Mouse (Mus musculus) cerebellum, adult 11 months (tissue): ENCODE results near the gene Hpdl.

Experiments
- DNase-seq: peaks from one replicate; pipeline ENCODE4 v3.0.0; 2022

Gene Hpdl

DNA sequence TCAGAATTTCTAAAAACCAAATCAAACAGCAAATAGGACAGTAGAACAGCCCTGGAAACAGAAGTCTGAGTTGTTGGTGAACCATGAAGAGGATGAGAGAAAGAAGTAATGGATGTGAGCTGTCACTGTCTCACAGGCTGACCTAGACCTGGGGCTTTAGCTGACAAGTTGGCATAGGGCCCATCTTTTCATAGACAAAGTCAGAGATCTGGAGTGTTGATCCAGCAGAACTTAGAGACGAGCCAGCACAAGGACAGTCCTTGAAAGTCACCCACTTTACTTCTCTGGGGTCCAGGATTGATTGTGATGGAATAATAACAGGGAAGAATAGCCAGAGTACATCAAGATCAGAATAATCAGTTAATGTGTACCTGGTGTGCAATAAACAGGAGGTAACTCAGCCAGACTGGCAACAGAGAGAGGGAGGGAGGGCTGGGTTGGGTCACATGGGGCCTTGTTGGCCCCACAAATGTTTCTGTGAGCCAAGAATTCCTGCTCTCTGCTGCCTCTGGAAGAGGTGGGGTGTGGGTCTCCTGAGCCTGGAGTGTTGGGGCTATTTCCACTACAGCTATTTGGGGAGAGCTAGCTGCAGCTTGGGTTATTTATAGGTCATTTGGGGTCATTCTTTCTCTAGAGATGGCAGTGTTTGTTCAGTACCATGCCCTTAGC is 24.9 kb downstream of the Hpdl start:
- DNase-seq: no peak

DNA sequence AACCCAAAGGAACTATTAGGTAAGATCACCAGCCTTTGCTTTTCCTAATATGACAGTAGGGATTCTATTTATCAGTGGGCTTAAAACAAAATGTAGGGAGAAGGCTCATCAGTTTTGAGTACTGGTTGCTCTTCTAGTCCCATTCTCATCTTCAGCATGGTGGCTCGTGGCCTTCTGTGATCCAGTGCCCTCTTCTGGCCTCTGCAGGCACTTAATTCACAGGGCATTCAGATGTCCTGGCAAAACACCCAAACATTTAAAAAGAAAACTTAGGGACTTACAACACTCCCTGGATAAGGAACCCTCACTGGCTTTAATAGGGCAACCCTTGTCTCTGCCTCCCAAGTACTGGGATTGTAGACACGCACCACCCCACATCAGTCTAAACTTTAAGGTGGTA is 27.2 kb downstream of the Hpdl start:
- DNase-seq: no peak

DNA sequence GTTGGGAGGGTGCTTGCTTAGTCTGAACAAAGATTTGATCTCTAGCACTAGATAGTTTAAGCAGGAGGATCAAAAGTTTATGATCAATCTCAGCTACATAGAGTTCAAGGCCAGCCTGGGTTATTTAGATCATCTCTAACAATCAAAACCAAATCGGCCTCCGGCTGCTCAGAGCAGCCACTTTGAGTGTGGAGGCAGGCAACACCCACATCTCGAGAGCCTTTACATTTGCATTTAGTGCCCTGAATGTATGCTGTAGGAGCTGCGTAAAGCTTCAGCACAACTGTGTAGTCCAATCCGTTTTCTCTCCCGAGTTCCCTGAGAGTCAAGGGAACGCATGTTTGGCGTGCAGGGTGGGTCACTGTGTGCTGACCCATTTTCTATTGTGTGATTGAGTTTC is 29.1 kb downstream of the Hpdl start:
- no peak for DNase-seq

DNA sequence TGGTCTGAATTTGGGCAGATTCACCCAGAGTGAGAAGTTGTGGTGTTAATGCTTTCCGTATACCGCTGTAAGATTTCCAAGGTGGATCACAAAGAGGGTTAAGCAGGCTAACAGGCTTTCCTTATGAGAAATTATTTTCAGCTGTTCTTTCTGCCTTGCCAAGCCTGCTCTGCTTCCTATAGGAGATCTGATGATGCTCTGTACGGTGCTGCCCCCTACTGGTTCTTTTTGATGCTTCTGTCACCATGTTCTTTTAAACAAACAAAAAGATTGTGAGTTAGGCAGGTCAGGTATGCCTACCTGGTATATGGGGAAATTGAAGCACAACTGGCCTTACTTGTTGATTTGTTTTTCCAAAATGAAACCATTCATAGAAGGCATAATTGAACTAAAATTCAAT is 32.6 kb downstream of the Hpdl start:
- DNase-seq: peak; percentile 76

DNA sequence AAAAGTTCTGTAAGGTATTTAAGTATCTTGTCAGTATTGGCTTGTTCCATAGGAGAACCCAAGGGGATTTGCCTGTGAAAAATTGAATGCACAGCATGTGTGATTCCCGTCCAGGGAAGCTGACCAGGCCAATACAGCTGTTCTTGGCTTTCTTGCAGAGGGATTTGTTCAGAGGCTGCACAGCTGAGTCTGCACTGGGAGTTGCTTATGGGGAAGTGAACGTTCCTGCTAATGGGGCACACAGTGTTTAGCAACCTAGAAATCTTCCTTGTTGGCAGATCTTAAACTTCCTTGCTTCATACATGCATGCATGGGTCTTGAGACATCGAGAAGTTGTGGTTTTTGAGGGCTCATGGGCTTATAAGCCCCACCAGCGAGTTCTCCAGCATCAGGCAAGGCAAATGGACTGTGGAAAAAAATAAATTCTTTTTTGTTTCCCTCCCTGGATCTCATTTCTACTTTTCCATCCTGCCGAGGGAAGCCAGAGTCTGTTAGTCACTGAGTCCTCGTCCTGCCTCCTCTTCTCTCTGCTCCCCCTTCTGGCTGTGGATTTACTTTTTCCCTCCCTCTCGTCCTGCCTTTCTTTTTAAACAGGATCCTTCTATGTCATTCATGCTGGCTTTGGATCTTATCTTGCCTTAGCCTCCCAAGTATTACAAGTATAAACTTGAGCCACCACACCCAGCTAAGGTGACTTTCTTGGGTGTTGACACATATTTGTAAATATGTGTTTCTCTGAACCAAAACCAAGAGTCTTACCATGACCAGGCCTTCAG is 33.3 kb downstream of the Hpdl start:
- no peak for DNase-seq

DNA sequence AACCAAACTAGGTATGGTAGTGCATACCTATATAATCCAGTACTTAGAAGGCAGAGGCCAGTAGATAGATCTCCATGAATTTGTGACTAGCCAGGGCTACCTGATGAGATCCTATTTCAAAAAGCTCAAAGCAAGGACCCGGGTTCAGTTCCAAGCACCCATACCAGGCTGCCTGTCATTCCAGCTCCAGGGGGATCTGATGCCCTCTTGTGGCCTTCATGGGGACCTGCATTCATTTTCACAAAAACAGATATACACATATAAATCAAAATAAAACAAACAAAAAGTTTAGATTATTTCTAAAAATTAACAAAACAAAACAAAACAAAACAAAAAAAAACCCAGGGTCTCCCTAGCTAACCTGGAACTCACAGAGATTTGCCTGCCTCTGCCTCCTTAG is 34.9 kb downstream of the Hpdl start:
- no peak for DNase-seq

DNA sequence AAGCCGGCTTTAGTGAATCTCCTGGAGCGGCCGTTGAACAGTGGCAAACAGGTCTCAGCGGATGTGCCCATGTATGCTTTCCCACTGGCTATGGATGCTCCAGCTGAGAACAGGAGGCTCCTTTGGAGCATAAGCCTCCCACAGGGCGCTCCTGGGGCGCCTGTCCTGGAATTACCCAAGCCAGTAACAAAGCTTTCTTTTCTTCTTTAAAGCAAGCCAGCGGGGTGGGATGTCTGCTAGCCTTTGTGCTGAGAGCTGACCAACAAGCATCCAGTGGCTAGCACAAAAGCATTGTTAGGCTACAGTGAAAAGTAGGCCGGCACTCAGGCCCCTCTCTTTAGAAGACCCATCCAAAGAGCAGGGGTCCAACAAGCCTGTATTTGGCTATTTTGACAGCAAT is 39.3 kb downstream of the Hpdl start:
- DNase-seq: no peak

DNA sequence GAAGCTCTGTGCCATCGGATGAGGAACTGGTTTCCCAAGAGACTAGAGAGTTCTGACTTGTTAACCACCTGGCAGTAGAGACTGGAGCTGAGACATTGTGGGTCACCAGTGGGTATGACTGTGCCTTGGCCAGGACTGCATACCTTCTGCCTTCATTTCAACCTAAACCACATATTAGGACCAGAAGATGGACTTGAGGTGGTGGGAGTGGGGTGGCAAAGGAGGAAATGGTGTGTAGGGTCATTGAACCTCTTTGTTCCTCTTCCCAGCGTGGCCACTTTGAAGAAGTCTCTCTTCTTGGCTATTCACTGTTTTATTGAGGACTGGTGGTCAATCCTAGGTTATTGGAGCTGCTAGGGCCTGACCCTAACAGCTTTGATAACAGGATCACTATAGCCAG is 40.1 kb downstream of the Hpdl start:
- no peak for DNase-seq

DNA sequence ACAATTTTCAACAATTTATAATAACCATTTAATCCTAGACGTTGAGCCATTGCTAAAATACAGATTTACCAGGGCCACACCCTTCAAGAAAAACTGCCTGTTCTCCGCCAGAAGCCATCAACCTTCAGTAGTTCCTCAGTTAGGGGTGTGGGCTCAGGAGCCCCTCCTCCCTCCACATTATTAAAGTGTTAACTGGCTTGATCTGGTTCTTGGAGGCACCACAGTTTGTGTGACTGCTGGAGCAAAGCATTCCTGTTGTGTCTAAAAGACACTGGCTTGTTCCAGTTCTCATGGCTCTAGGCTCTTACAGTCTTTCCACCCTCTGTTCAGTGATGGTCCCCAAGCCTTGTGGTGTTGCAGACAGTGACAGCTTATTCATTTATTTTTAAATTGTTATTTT is 41.0 kb downstream of the Hpdl start:
- DNase-seq: no peak

DNA sequence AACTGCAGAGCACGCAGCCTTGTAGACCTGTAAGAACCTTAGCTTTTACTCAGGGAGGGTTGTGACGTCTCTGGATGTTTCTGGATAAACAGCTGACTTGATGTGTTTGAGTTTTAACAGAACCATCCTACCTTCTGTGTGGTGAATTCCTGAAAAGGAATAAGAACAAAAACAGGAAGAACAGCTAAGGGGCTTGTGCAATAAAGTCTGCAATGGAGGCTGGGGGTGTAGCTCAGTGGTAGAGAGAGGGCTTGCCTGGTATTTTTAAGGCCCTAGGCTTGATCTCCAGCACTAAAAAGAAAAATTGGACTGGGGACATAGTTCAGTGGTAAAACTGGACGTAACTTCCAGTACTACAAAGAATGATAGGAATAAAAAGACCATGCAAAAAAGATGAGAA is 44.4 kb downstream of the Hpdl start:
- no peak for DNase-seq

DNA sequence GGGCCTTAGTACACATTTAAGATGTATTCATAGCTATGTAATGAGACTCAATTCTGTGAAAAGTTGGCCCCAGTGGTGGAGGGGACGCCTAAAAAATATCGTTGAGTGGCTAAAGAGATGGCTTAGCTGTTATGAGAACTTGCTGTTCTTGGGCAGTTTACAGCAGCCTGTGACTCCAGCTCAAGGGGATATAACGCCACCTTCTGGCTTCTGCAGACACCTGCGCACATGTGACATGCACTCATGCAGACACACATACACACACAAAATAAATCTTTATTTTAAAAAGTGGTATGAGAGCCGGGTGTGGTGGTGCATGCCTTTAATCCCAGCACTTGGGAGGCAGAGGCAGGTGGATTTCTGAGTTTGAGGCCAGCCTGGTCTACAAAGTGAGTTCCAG is 45.1 kb downstream of the Hpdl start:
- no peak for DNase-seq
